Mouse (Mus musculus): ENCODE measurements around the gene Abcc5.

GRCm38 (mm10) chr16:20312272-20312671 is 113.9 kb downstream of the Abcc5 start:
- no peak for TF ChIP-seq EP300 (IDR thresholded peaks at IDR 0.05; ENCODE audit: low read depth)
- no peak for TF ChIP-seq CTCF (IDR thresholded peaks at IDR 0.05; ENCODE audit: low read depth)
